Mouse (Mus musculus) cerebral cortex, adult 2 months (tissue): ENCODE results near the gene Trip13.

ENCODE experiments used
- WGBS: fragments of 180-500 bp; shearing (Covaris S2); methylation state at CpG from one replicate; pipeline ENCODE4 v1.1.7; 2018; 5-methylcytosine and 5-hydroxymethylcytosine counted together

Trip13 gene

GRCm38 (mm10) chr13:73887415-73887874, 50.1 kb downstream of the Trip13 start:
- 60% methylated on average over 4 of the region's 4 CpGs for WGBS

GRCm38 (mm10) chr13:73886601-73887000, 51.0 kb downstream of the Trip13 start:
- 90% methylated on average over 5 of the region's 5 CpGs for WGBS

- WGBS: 73% methylated on average over 4 of the region's 4 CpGs
These were observed 51.5 kb downstream of the Trip13 start for GRCm38 (mm10) chr13:73886066-73886465.

- WGBS: 68% methylated on average over 4 of the region's 4 CpGs
These were observed 51.9 kb downstream of the Trip13 start for GRCm38 (mm10) chr13:73885656-73886055.

- 74% methylated on average over 8 of the region's 8 CpGs for WGBS
These were observed 56.2 kb downstream of the Trip13 start for GRCm38 (mm10) chr13:73881347-73881746.

- 88% methylated on average over 5 of the region's 5 CpGs for WGBS
These were observed 57.8 kb downstream of the Trip13 start for GRCm38 (mm10) chr13:73879824-73880223.

- WGBS: 57% methylated on average over 2 of the region's 2 CpGs
These were observed 65.4 kb downstream of the Trip13 start for GRCm38 (mm10) chr13:73872159-73872558.
